Mouse (Mus musculus) T-helper 2 cell (primary cell): ENCODE measurements around the gene Gm2001.
"Not testable (repeated sequence)": the region's sequence is repeated elsewhere in the genome, so short reads cannot be mapped to it uniquely, and the experiment has no call there.

Experiments used
- in situ Hi-C: fragments of 300-600 bp; cut with MboI, MseI; formaldehyde crosslinking; loops from one replicate; pipeline ENCODE4 v1.15.1; 2025; ENCODE audit warnings: high pct_unique_total_duplicates

The Gm2001 gene

DNA sequence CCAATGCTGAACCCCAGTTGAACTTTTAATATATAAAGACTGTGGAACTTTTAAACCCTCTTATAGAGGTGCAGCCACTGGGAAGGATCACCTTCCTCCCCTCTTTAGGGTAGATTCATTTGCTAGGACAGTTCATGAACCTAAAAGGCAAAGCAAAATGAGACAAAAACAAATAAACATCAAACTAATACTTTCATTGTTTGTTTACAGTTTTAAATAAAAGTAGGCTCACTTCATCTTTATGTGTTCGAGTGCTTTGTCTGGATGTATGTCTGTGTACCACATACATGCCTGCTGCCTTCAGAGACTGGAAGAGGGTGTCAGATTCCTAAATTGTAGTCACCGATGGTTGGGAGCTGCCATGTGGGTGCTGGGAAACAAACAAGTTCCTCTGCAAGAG lies at the start of gene Gm2001:
Gene Gm2001 (minus strand): TSS at position 101 of the 400 bp plus-strand sequence.
- in situ Hi-C loops = not testable (repeated sequence)

DNA sequence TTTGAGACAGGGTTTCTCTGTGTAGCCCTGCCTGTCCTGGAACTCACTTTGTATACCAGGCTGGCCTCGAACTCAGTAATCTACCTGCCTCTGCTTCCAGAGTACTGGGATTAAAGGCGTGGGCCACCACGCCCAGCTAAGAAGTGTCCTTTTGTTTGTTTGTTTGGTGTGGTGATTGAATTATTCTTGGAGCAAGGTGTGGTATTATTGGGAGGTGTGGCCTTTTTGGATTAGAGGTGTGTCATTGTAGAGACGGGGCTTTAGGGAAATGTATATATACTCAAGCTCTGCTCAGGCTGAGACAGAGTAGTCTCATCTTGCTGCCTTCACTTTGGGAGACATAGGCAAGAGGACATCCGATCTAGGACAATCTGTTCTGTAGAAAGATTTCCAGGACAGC lies 31.6 kb upstream of the Gm2001 start, which contains the start of gene Gm2016:
Gene Gm2016 (plus strand): TSS at position 301 of the 400 bp plus-strand sequence.
- in situ Hi-C loops = not testable (repeated sequence)

GRCm38 (mm10) chr12:87864048-87864447 lies 21.9 kb upstream of the Gm2001 start:
- in situ Hi-C loops = not testable (repeated sequence)

- in situ Hi-C loops = not testable (repeated sequence)
These were observed 21.5 kb upstream of the Gm2001 start for GRCm38 (mm10) chr12:87863638-87864037.

DNA sequence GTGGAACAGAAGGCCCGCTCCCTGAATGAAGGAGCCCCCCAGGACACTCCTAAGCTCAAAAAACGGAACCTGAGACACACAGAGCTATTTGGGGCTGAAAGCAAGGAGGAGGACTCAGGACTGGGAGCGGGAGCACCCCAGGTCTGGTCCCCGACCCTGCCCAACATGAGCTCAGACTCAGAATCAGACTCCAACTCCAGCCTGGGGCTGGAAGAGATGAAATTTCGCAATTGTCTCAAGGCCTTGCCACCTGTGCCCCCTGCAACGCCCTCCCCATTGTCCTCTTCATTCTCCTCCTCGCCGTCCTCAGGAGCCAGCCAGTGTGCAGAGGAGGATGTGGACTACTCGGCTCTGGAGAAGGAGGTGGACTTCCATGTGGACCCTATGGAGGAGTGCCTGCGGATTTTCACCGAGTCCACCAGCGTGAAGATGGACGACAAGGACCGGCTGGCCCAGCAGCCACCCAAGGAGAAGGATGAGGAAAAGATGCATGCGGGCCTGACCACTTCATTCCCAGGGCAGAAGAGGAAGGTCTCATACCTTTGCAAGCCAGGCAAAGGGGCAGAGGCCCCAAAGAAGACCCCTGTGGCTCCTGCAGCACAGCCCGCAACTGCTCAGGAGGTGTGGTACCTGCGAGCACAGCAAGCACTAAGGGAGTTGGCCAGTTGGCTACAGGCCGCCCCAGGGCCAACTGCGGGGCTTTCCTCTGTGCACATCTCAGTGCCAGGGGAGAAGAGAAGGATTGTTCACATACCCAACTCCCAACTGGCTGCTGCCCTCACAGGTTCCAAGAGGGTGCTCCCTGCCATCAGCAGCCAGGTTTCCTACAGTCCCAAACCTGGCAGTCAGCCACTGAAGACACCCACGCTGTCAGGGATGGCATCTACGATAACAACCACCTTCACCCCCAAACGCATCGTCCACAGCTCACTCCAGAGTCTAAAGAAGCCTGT lies 19.9 kb upstream of the Gm2001 start:
- in situ Hi-C loops = not testable (repeated sequence)

GRCm38 (mm10) chr12:87856067-87856466 lies 13.9 kb upstream of the Gm2001 start:
- in situ Hi-C loops = loop anchor here (10.0 kb wide), 1 partner anchor 301 kb away; no protein-coding TSS in a partner anchor

GRCm38 (mm10) chr12:87850657-87851056 lies 8.5 kb upstream of the Gm2001 start:
- in situ Hi-C loops = loop anchor here (10.0 kb wide), 1 partner anchor 296 kb away; no protein-coding TSS in a partner anchor

DNA sequence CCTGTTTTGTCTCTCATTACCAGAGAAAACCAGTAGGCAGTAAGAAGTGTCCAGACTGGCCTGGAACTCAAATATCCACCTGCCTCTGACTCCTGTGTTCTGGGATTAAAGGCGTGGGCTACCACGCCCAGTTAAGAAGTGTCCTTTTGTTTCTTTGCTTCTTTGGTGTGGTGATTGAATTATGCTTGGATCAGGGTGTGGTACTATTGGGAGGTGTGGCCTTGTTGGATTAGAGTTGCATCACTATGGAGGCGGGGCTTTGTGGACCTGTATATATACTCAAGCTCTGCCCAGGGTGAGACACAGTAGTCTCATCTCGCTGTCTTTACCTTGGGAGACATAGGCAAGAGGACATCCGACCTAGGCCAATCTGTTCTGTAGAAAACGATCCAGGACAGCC lies 25.9 kb downstream of the Gm2001 start, which contains the start of gene BB287469:
Gene BB287469 (plus strand): TSS at position 301 of the 400 bp plus-strand sequence.
- in situ Hi-C loops = loop anchor here (10.0 kb wide), 1 partner anchor 201 kb away; the partner anchor contains the start of gene Gm4027

DNA sequence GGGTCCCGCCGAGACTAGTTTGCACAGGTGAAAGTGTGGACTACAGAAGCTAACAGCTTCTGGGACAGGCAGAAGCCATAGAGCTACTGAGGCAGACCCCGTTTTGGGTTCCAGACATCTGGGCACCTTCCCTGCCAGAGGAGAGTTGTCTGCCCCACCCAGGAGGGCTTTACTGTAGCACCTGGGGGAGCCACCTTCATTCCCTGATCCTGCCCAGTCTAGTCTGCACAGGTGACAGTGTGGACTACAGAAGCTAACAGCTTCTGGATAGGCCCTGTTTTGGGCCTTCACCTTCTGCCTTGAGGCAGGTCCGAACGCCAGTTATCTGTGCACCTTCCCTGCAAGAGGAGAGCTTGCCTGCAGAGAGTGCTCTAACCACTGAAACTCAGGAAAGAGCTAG lies 44.2 kb downstream of the Gm2001 start:
- in situ Hi-C loops = loop anchor here (10.0 kb wide), 1 partner anchor 153 kb away; the partner anchor contains the start of gene Gm16381

DNA sequence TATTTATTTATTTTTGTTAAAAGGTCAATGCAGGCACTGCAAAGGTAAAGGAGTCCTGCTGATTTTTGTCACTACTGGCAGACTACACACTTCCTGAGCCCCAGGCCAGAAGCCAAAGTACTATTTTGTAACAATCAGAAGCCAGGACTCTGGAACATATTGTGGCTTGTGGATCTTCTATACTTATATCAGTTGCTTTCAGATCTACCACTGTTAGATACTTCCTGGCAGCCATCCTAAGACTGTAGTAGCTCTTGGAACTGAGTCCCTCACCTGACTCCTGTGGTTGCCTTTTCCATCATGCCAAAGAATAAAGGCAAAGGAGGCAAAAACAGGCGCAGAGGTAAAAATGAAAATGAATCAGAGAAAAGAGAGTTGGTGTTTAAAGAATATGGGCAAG lies 46.9 kb downstream of the Gm2001 start, which contains the start of gene Gm21936:
Gene Gm21936 (plus strand): TSS at position 301 of the 400 bp plus-strand sequence.
- in situ Hi-C loops = loop anchor here (10.0 kb wide), 1 partner anchor 150 kb away; the partner anchor contains the start of gene Gm16381
